Mouse (Mus musculus): Measurements from ENCODE around the gene Lif.

- no peak for TF ChIP-seq CTCF (IDR thresholded peaks at IDR 0.05; ENCODE audit: low read depth, low read length)
- TF ChIP-seq POLR2A (IDR thresholded peaks at IDR 0.05; ENCODE audit: extremely low read depth, insufficient read depth, low read length), result no peak
These were observed 63.5 kb downstream of the Lif start for GRCm38 (mm10) chr11:4320876-4321275.

Measured in liver, adult 2 months (tissue).